Mouse (Mus musculus) C2C12 (cell line): Measurements from ENCODE around the gene Adora2b. TPM values are rescaled to one million over a fixed set of nuclear protein-coding genes. Genes with fewer than 3 reads are reported as not detected.

Experiments used
- H3K27me3 ChIP-seq: one replicate; pipeline ENCODE4 v1.6.1; 2011; ENCODE audit not compliant: control insufficient read depth, insufficient read depth, insufficient read length
- H3K36me3 ChIP-seq: one replicate; pipeline ENCODE4 v1.6.1; 2011; ENCODE audit not compliant: control insufficient read depth, insufficient read depth
- H3K4me3 ChIP-seq: one replicate; pipeline ENCODE4 v1.5.1; 2011; ENCODE audit warnings: mild to moderate bottlenecking, control low read depth; ENCODE audit not compliant: poor library complexity, insufficient read depth, severe bottlenecking
- H3K79me2 ChIP-seq: one replicate; pipeline ENCODE4 v1.6.1; 2011; ENCODE audit not compliant: control insufficient read depth, insufficient read depth
- H3K79me3 ChIP-seq: one replicate; pipeline ENCODE4 v1.6.1; 2011; ENCODE audit warnings: low read depth, control low read depth
- H3ac ChIP-seq: one replicate; pipeline ENCODE3; 2011; ENCODE audit warnings: low read depth; ENCODE audit not compliant: control insufficient read depth, insufficient read length
- CEBPB ChIP-seq: IDR thresholded peaks from one replicate; pipeline ENCODE4 v1.6.1; 2011; ENCODE audit warnings: low read depth, mild to moderate bottlenecking, control low read depth, moderate library complexity
- CTCF ChIP-seq: IDR thresholded peaks from one replicate; pipeline ENCODE4 v1.5.1; 2011; ENCODE audit not compliant: control insufficient read depth, insufficient read depth, insufficient read length
- FOSL1 ChIP-seq: IDR thresholded peaks from one replicate; pipeline ENCODE4 v1.8.0; 2011; ENCODE audit warnings: mild to moderate bottlenecking, low read length; ENCODE audit not compliant: poor library complexity, insufficient read depth, severe bottlenecking
- MAX ChIP-seq: IDR thresholded peaks from one replicate; pipeline ENCODE4 v1.6.1; 2011; ENCODE audit warnings: mild to moderate bottlenecking, control low read depth
- MYOD1 ChIP-seq: IDR thresholded peaks from one replicate; pipeline ENCODE4 v1.6.1; 2011; ENCODE audit warnings: low read depth; ENCODE audit not compliant: control insufficient read depth, insufficient read length
- MYOG ChIP-seq: IDR thresholded peaks from one replicate; pipeline ENCODE4 v1.6.1; 2011; ENCODE audit not compliant: control insufficient read depth, insufficient read length; ENCODE audit errors: extremely low read depth
- USF1 ChIP-seq: IDR thresholded peaks from one replicate; pipeline ENCODE4 v1.6.1; 2011; ENCODE audit warnings: low read depth, mild to moderate bottlenecking, control low read depth, moderate library complexity
- long read RNA-seq, 2 experiments: library from polyadenylated mRNA; unstranded; transcript quantifications; one replicate each; pipeline ENCODE4 v2.0.0; 2019 to 2020
- polyA plus RNA-seq: library from polyadenylated mRNA; unstranded; fragments of >200 nt; fragmentation: generic; extraction: Trizol; gene quantifications from one replicate; pipeline ENCODE4 v1.2.1, GENCODE M21; 2012; ENCODE audit warnings: missing spikeins

The Adora2b gene
- 3.7 TPM for polyA plus RNA-seq
- long read RNA-seq, experiment 1, transcript Adora2b-201 (2 exons, 1,845 nt) = major isoform, 24 of 26 reads
- long read RNA-seq, experiment 1, partial matches to known transcripts = 0 of 26 reads
- long read RNA-seq, experiment 1, other reads (novel, unspliced or antisense) = 2 of 26 reads
- long read RNA-seq, experiment 2, transcript Adora2b-201 (2 exons, 1,845 nt) = major isoform, 14 of 14 reads
- long read RNA-seq, experiment 2, partial matches to known transcripts = 0 of 14 reads
- long read RNA-seq, experiment 2, other reads (novel, unspliced or antisense) = 0 of 14 reads

DNA sequence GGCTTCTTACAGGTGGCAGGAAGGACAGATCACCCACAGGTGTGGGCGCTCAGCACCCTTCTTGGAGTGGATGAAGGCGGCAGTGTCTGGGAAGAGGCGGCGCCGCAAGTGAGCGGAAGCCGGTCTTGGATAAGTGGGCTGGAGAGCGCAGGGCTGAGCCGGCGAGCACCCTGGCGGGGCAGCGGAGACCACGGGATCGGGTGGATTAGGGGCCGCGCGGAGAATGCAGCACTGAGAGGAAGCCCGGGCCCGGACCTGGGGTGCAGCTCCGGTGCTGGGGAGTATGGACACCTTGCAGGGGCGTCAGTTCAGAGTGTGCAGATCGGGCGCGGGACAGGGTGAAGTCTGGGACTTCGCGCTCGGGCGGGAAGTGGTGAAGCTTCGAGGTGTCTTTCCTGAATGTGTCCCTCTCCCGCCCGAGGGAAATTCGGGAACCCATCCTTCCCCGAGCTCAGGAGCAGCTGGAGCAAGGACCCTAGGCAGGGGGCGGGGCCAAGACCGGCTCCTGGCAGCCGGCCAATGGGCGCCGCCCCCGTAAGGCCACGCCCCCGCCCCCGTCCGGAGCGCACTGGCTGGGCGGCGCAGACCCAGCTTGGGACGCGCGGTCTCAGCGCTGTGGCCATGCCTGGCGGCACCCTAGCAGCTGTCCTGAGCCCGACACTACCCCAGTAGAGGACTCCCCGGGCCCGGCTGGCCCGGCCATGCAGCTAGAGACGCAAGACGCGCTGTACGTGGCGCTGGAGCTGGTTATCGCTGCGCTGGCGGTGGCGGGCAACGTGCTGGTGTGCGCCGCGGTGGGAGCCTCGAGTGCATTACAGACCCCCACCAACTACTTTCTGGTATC, at the start of gene Adora2b:
Gene Adora2b, plus strand, starts transcription at position 584 of the 844 bp plus-strand sequence.
- peak within 1 kb of the TSS; percentile 80 for H3ac ChIP-seq
- TF ChIP-seq CTCF (no peak), MAX (peak; percentile 12)
- peak within 1 kb of the TSS; percentile 33 for H3K4me3 ChIP-seq
- no peaks in the 10 kb centered on the region for H3K79me2 ChIP-seq
- no peaks in the 10 kb centered on the region for H3K36me3 ChIP-seq
- H3K27me3 ChIP-seq = no peaks in the 10 kb centered on the region
- no peaks in the 10 kb centered on the region for H3K79me3 ChIP-seq

DNA sequence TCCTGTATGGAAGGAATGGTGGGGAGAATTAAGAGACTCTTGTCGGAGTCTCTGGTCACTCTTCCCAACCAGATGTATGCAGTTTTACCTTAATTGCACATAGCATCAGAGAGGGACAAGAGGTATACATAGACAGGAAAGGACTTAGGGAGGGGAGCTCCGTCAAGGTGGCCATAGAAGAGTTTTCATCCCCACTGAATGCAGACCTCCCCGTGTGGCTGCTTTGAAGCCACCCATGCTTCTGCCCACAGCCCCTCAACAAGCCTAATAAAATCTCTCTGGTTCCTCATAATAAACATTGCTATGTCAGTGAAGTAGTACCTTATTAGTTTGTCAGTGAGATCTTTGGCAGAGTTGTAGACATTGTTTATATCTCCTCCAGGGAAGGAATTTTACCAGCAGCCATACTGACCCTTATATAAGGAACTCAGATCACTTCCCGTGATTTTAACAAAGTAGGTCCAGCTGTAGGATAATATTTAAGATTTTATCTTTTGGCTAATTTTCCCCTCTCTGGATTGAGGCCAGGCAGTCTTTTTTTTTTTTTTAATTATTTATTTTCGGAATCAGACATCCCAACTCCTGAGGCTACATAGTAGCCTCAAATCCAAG, 47.8 kb upstream of the Adora2b start:
- no peaks in the 10 kb centered on the region for H3K79me2 ChIP-seq
- no peaks in the 10 kb centered on the region for H3K27me3 ChIP-seq
- H3K36me3 ChIP-seq = peaks cover 48% of the 10 kb centered on the region
- H3ac ChIP-seq = no peak overlapping the region
- H3K79me3 ChIP-seq = peaks cover 8% of the 10 kb centered on the region
- TF ChIP-seq MYOG (no peak), USF1 (no peak), CTCF (no peak), FOSL1 (no peak), MYOD1 (no peak), MAX (no peak), CEBPB (no peak)
- H3K4me3 ChIP-seq = no peak overlapping the region

DNA sequence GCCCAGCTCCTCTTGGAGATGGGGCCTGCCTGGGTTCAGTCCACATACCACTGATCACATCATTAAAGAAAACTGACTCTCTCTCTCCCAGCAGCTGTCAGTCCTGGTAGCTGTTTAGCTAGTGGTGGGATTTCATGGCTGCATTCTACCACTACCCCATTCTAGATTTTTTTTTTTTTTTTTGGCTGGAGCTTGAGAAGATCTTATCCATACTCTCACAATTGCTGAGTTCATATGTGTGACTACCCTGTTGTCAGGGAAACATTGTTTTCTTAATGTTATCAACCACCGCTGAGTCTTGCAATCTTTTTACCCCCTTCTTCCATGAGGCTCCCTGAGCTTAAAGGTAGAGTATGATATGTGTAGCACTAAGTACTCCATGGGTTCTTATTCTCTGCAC, 46.1 kb upstream of the Adora2b start:
- H3K79me2 ChIP-seq = no peaks in the 10 kb centered on the region
- TF ChIP-seq FOSL1 = no peak
- no peak overlapping the region for H3K4me3 ChIP-seq
- H3K36me3 ChIP-seq = peaks cover 47% of the 10 kb centered on the region
- no peak overlapping the region for H3ac ChIP-seq
- H3K79me3 ChIP-seq = peaks cover 6% of the 10 kb centered on the region
- no peaks in the 10 kb centered on the region for H3K27me3 ChIP-seq

DNA sequence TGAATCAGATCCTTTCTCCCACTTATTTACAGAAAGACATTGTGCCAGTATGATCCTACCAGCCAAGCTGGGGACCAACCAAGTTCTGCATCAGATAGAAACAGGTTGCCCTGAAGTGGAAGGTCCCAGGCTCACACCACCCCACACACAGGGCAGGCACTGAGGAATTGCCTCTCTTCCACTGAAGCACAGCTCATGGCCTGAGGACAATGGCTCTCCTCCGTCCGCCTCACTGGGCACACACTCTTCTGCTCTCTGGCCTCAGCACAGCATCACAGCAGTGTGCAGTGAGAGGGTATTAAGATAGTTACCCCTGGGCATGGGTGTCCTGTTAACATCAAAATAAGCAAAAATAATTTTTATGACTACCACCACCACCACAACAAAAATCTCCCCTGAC, 39.7 kb upstream of the Adora2b start:
- no peak for TF ChIP-seq FOSL1
- TF ChIP-seq MYOG = no peak
- no peak for TF ChIP-seq USF1
- TF ChIP-seq CEBPB = no peak
- no peak for TF ChIP-seq MYOD1
- no peak for TF ChIP-seq MAX
- no peak for TF ChIP-seq CTCF
- Histone ChIP-seq H3K79me2 (no peaks in the 10 kb centered on the region), H3K79me3 (peaks cover 3% of the 10 kb centered on the region)

DNA sequence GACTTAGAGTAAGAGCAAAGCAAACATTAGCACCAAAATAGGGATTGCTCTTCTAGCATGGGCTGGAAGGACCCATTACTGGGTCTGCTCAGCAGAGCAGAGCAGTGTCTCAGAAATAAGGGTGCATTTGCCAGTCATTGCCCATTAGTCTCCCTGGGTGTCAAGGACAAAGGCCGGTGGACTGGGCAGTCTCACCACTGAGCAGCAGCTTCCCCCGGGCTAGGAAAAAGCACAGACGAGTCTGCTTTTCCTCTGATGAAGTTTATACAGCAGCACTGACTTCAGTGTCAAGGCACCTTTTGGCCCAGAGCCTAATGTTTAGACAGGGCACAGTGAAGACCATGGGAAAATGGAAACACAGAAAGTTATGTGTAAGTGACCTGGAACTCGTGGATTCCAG, 38.9 kb upstream of the Adora2b start:
- no peaks in the 10 kb centered on the region for H3K27me3 ChIP-seq
- H3K79me2 ChIP-seq = no peaks in the 10 kb centered on the region
- no peak overlapping the region for H3ac ChIP-seq
- no peak overlapping the region for H3K4me3 ChIP-seq
- no peaks in the 10 kb centered on the region for H3K79me3 ChIP-seq
- TF ChIP-seq MAX = no peak
- TF ChIP-seq FOSL1 = no peak
- no peak for TF ChIP-seq USF1
- TF ChIP-seq MYOG = no peak
- no peak for TF ChIP-seq CTCF
- no peak for TF ChIP-seq CEBPB
- no peak for TF ChIP-seq MYOD1
- H3K36me3 ChIP-seq = peaks cover 92% of the 10 kb centered on the region

More for the DNA sequence above, 39.7 kb upstream of the Adora2b start:
- Histone ChIP-seq H3K27me3 (no peaks in the 10 kb centered on the region), H3ac (no peak overlapping the region), H3K36me3 (peaks cover 85% of the 10 kb centered on the region), H3K4me3 (no peak overlapping the region)
